Mouse (Mus musculus) 416B (cell line): Measurements from ENCODE around the gene Atg16l2.

Experiments used
- DNase-seq: peaks from one replicate; pipeline ENCODE4 v3.0.0; 2011; ENCODE audit warnings: low read depth

Gene Atg16l2

DNA sequence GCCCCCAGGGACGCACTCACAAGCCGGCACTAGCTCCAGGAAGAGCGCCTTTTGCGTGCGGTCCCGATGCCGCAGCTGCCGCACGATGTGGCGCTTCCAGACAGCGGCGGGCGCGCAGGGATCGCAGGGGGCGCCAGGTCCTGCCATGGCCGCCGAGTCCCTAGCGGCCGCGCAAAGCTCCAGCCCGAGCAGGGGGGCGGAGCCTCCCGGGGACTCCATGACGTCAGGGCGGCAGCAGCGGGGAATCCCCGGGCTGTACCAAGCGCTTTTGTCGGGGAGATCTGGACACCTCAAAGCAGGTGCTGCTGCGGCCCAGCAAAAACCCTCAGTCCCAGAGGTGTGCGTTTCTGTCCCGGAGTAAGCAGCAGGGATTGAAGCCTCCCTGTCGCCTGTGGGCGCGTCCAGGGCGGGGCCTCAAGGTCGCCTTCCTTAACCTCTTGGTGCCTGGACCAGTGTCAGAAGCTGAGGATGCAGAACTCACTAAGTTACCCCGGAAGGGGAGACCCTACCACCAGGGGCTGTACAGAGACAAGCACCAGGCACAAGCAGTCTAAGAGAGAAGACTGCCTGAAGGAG is at the start of gene Atg16l2:
Gene Atg16l2, minus strand, starts transcription at position 371 of the 576 bp plus-strand sequence.
- DNase-seq = peak; percentile 92

DNA sequence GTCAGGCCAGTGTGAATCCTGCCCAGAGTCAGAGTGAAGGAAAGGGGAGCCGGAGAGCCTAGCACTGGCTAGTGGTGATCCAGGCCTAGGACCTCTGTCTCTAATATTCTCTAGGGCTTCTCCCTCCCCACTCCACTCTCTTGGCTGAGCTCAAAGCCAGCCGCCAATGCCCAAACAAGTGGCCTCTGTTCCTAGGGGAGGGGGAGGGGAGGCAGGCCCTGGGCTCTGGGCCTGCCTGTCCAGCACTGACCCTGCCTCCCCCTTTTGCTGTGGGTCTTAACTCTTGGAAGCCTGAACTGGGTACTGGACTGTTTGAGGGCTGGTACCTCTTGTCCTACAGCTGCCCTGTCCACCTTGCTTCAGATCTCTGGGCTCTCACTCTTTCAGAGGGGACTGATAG is 47.8 kb upstream of the Atg16l2 start:
- no peak for DNase-seq

DNA sequence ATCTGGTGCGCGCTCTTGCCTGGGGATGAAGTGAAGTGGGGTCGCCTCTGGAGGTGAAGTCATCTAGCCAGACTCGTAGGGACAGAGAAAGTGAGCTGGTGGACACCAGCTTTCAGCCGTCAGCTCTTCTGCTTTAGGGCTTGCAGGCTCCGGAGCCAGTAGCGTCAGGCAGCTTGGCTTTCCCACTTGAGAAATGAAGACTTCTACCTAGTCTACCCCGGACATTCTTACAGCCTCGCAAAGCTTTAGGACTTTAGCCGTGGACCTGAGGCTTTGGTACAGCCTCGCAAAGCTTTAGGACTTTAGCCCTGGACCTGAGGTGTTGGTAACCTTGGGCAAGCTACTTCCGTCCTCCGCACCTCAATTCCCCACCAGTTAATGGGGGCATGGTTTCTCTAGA is 46.3 kb upstream of the Atg16l2 start:
- DNase-seq = peak; percentile 37

DNA sequence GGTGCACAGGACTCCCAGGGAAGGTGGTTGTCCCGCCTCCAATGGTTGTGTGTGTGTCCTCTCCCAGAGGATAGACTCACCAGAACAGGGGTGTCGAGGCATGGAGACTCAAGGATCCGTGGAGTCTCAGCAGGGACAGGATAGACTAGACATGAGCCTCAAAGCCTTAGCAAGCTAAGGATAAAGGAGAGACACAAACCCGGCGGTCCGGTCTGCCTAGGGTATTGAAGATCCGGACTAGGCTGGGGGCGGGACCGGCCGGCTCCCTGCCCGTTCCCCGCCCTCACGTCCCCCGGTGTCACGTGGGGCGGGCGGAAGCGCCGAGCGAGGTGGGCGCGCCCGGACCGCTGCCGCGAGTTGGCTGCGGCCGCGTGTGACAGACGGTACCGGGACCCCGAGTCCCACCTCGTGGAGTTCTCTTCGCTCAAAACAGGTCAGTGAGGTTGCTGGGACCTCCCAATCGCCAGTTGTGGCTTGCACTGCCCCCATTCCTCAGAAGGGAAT is 45.8 kb upstream of the Atg16l2 start, which contains the start of gene Arap1:
Gene Arap1, plus strand, starts transcription at position 301 of the 504 bp plus-strand sequence.
- peak; percentile 77 for DNase-seq

DNA sequence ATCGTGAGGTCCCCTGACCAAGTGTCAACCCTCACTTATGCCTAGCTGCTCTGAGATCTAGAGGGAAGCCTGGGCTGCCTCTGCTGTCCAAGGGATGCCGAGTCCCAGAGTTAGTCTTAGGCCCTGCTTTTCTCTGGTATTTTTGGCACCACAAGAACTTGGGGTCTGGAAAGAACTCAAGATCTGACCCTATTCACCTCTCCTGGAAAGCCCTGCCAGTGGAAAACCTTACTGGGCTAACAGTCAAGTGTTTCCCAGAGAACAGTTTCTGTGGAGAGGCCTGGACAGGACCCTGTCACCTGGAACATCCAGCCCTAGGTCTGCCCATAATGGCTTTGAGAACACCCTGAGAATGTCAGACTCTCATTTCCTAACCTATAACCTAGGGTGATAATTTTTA is 44.9 kb upstream of the Atg16l2 start:
- no peak for DNase-seq

DNA sequence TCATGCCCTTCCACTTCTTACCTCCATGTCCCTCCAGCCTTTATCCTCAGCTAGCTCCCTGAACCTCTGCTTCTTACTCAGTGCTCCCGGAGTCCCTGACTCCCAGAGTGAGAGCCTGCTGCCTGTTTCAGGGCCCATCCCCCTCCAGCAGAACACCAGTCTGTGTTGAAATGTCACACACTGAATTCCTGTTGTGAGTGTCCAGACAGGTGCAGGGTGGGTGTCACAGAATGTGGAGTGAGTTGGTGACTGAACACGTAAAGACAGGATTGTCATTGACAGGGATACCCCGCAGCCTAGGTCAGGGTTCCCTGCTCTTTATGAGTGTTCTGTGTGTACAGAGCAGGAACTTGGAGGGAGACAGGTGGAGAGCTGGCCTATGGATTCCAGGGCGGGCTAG is 42.8 kb upstream of the Atg16l2 start:
- DNase-seq = no peak

DNA sequence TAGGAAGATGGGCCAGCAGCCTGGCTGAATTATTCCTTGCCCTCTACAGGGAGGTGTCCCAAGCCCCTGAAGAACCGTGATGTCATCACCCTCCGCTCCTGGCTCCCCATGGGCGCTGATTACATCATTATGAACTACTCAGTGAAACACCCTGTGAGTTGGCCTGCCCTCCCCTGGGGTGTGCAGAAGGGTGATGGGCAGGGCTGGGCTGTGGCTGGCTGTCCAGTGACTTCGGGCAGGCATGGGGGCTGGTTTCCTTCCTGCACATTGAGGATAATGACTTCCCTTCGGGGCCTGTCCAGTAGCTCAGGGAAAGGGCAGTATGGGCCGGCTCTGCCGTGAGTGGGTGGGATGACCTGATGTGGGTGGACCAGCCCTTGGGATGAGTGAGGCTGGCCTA is 41.1 kb upstream of the Atg16l2 start:
- peak; percentile 83 for DNase-seq

DNA sequence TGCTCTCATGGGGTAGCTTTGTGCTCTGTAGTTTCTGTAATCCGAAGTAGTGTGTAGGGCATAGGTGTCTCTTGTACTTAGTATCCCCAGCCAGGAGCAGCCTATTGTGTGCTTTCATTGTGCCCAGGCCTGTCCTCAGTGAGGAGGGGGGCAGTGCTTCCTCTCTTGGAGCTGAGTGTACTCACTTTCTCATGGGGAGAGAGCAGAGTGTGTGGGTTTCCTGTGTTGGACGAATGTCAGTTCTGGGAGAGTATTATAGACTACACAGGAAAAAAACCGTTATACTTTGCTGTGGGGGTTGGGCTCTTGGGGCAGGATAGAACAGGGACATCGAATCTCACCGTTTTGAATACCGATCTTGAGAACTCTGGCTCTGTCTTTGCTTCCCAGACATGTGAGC is 39.4 kb upstream of the Atg16l2 start:
- DNase-seq = peak; percentile 93

DNA sequence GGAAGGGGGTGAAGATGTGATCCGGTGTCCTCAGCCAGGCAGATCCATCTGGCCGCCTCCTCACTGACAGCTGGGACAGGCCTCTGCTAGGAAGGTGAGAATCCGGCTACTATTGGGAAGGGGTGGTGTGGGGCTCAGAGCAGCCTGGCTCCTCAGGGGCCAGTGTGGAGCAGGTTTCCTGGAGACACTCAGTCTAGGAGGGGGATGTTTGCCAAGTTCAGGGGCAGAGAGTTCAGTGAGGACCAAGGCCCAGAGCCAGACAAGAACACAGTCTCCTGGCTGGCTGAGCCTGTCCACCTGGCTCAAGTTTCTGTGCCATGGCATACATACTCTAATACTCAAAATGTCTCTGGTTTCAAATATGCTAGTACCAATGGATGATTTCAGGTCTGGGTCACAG is 35.4 kb upstream of the Atg16l2 start:
- DNase-seq = no peak

DNA sequence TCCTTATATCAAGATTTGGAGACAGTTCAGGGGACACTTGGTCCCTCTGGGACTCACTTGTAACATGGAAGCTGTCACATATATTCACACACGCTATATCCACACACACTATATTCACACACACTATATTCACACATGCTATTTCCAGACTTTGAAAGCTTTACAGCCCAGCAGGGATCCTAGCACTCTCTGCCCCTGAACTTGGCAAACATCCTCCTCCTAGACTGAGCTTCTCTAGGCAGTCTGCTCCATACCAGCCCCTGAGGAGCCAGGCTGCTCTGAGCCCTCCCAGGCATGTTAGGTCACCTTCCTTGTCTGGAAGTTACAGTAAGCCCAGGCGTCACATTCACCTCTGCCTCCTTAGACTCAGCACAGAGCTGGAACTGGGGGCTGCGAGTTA is 34.6 kb upstream of the Atg16l2 start:
- no peak for DNase-seq

DNA sequence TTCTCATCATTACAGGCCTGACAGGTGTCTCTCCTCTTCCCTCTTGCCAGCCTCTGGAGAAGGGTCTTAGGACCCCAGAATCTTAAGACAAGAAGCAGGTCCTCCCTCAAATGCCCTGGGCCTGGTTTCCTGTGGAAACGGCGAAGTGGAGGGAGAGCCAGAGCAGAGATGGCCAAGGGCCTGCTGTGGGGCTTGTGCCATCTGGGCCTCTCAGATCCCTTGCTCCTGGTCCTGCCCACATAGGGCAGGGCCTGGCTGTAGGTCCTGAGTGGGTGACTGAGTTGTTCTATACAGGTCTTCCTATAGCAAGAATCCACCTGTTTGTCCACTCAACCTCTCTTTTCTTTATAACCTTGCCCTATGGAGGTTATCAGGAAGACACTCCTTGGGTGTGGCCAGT is 33.2 kb upstream of the Atg16l2 start:
- DNase-seq = no peak

DNA sequence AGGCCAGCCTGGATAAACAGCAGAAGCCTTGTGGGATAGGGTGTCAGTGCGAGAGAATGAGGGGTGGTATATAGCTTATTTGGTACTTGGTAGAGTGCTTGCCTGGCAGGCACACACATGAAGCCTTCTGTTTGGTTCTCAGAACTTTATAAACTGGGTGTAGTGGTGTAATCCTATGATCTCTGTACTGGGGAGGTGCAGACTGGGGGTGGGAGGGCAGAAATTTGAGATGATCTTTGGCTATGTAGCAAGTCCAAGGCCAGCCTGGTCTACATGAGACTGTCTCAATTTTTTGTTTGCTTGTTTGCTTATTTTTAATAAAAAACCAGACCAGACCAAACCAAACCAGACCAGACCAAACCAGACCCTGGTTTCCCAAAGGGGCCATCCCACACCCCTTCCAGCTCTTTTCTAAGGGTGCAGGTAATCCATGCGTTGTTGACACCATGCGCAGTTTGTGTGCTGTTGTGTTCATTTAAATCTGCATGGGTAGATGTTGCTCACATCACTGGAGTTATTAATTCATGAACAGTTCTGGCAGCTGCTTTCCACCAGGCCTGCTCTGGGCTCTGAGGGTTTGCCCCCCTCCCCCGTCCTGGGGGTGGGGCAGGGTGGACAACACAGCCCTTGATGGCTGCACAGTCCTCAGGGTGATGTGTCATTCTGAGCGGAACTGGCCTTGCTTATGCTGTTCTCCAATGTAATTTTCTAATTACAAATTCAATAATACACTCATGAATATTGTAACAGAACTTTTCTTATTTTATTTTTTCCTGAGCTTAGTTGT is 30.2 kb upstream of the Atg16l2 start:
- no peak for DNase-seq

DNA sequence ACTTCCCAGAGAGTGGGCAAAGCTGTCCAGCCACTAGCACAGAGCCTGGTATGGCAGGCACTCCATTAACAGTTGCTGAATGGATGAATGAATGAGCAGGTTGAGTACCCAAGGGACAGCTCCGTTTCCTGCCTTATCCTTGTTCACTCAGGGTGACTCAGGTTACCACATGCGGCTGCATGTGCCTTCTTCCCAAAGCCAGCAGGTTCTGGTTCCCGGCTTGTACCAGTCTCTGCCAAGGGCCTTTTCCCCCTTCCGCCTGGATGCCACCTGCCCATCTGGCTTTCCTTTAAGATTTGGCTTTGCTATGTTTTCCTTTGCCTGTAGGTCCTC is 28.8 kb upstream of the Atg16l2 start:
- DNase-seq = no peak

DNA sequence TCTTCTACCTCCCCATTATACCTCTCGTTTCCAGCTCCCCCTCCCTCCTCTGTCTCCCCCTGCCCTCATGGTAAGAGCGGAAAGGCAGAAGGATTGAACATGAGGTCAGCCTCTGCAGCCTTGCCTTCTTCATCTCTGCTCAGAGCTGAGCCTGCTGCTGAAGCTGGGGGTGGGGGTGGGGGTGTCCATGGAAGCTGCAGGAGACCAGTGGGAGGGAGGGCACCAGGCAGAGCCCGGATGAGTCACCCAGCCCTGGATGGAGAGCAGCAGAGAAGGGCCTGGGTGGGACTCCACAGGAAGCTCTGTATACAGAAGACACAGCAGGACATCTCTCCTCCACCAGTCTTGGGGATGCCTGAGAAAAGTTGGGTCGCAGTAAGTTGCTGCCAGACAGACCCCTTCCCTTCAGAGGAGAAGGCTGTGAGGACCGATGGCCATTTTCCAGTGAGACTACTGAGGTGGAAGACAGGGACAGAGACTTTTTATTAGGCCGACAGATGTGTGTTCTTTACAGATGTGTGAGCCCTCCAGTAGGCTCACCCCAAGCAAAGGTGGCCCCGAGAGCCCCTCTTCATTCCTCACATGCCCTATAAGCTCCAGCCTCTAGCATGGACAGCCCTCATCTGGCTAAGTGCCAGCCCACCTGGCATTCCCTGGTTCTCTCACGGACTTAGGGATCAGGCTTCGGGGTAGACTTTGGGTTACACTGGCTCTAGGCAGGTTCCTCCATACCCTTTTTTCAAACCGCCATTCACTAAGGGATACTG is 28.2 kb upstream of the Atg16l2 start:
- no peak for DNase-seq

DNA sequence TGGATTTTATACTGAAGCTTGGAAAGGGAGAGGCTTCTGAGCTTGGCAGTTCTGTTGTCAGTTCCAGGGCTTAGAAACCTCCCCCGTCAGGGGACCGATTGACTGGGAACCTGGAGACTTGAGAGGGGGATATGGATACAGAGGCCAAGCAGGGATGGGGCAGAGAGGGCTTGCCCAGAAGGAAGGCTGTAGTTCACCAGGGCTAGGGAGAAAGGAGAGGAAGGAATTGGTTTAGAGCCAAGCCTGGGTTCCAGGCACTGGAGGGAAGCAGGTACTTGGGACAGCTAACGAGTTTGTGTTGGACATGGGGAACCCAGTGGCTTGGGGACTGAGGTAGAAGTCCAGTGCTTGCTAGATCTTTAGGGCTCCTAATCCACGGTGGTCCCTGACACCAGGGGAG is 27.6 kb upstream of the Atg16l2 start:
- DNase-seq = no peak

DNA sequence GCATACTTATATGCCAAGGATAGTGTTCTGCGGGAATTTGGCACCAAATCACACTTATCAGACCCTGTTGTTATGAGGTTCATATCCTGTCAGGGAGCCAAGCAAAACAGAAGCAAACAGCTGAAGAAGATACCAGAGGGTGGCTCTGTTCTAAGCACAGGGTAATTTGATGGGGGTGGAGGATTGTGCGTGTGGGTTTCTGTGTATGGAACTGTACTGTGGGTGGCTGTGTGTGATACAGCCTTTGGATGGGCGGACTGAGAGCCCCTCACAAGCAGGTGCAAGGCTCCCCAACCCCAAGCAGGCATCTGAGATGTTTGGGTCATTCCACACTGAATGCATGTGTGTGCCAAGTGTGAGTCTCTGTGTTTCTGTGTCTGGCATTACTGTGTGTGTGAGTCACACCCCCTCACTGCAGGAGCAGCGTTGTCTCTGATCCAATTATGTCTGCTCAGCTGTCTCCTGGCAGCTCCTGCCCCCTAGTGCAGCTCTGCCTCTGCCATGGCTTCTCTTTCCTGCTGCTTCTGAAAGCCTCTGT is 26.6 kb upstream of the Atg16l2 start:
- no peak for DNase-seq

DNA sequence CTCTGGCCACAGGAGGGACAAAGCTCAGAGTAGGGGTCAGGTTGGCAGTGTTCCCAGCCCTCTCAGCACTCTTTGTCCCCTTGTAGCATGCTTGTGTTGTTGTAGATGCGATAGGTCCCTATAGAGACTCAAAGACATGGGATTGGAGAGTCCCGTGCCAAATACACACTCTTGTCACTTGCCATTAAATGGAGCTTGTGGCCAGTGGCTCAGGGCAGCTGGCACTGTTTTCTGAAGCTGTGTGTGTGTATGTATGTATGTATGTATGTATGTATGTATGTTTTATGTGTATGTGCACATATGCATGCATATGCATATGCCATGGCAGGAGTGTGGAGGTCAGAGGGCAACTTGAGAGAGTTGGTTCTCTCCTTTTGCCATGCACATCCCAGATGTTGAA is 25.7 kb upstream of the Atg16l2 start:
- no peak for DNase-seq

DNA sequence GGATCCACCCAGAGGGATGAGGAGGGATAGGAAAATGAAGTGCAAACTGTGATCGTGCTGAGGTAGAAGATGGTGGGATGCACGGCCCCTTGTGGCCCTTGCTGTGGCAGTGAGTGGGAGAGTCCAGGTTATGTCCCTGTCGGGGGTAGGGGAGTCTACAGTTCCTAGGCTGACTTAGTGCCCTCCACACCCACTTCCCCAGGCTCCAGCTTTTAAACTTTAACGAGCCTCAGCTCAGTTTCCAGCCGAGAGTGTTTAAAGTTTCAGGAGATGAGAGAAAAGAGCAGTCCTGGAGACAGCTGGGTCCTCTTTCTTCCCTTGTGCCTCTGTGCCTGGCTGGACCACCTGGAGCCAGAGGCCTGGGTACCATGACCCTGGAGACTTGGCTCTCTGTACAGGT is 25.2 kb upstream of the Atg16l2 start:
- DNase-seq = no peak

DNA sequence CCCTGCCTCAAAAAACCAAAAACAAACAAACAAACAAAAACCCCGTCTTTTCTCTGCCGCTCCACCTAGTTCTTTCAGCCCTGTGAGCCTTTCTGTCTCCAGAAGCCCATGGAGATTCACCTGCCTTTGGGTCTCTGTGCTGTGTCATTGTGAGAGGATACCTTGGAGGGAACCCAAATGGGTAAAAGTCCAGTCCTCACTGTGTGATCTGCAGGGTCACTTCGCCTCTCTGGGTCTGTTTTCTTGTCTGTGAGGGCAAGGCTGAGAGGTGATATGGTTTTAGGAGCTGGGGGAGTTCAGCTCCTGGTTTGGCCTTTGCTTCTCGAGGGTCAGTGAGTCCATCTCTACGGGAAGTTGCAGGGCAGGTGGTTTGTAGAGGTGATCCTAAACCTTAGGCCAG is 24.0 kb upstream of the Atg16l2 start:
- no peak for DNase-seq

DNA sequence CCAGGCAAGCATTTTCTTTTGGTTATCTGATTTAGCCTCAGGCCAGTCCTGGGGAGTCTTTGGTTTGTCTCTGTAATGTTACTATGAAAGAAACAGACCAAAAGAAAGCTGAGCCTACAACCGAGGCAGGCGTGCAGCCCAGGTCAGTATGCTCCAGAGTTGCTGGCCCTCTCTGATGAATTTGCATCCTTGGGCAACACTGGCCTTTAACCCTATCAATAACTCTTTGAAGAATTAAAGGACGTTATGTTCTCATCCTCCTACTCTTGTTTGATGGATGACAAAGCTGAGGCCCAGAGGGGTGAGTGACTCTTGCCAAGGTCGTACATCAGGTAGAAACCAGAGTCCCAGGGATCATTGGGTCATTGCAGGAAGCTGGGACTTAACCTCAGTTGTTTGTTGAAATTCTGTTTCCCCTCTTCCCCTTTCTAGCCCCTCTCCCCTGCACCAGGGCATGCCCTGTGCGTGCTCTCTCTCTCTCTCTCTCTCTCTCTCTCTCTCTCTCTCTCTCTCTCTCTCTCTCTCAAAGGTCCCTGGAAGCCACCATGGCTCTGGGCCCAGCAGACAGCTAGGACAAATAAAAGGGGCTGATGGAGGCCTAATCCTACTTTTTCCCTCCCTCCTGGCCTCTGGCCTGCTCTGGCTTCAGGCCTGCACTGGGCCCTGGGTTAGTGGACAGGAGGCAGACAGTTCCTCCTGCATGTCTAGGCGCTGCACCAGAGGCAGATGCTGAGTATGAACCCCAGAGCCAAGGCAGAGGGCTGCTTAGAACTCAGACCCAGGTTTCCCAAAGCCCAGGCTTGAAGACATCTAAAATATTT is 22.3 kb upstream of the Atg16l2 start:
- no peak for DNase-seq

DNA sequence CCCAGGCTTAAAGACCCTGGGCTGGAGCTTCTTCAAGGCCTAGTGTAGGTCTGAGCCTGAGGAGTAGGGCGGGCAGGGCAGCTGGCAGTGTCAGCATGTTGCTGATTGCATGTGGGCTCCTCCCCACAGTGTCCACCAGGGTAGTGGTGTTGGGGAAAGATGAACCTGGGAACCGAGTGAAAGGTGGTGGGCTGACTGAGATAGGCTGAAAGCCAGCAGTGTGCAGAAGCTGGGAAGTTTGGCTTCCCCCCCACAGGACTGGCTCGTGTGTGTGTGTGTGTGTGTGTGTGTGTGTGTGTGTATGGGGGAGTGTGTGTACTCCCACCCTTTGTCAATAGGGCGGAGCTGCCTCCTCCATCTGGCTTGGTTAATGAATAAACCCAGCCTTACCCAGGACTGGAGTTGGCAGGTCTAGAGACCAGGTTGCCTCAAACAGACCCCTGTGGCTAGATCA is 21.1 kb upstream of the Atg16l2 start:
- no peak for DNase-seq
